Mouse (Mus musculus) fat pad, adult 2 months (tissue): ENCODE results near the gene Grk3.

Experiments
- DNase-seq: peaks from one replicate; pipeline ENCODE4 v3.0.0-alpha.2; 2011; ENCODE audit warnings: low read depth, low spot score; ENCODE audit errors: extremely low read depth

Gene Grk3

GRCm38 (mm10) chr5:112941001-112941400 is 74.6 kb downstream of the Grk3 start:
- no peak for DNase-seq

DNA sequence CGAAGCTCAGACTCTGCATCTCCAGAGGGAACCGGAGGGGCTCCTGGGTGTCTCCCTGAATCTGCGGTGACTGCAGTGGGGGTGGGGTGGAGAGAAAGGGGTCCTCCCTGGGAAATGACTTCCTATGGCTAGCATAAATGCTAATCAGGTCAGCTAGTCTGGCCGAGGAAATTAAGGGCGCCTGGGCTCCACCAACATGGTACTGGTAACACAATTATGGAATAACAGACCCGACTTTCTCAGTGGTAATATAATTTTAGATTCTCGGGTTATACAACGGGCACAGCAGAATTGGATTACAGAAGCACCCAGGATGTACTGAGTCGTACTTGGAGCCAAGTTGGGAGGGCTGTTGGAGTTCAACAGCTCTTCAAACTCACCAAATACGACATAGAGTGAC is 79.0 kb downstream of the Grk3 start:
- DNase-seq: no peak

DNA sequence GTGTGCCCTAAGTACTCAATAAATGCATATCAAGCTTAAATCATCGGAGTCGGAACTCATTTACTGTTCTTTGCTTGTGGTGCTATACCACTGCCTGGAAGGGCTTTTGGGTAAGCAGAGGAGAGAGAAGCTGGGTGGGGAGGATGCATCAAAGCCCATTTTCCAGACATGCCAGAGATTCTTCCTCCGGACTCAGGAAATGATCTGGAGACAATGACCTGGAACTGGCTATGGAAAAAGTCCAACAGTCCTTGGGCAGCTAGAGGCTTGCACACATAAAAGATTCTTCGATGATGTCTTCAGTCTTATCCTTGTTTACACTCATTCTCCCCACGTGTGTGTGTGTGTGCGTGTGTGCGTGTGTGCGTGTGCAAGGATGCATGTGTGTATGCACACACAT is 80.2 kb downstream of the Grk3 start:
- no peak for DNase-seq

GRCm38 (mm10) chr5:112932878-112933567 is 82.6 kb downstream of the Grk3 start:
- DNase-seq: no peak

GRCm38 (mm10) chr5:112931901-112932300 is 83.7 kb downstream of the Grk3 start:
- DNase-seq: no peak

- DNase-seq: no peak
Observed at GRCm38 (mm10) chr5:112928201-112928881, 87.2 kb downstream of the Grk3 start.

GRCm38 (mm10) chr5:112925422-112925821 is 90.2 kb downstream of the Grk3 start:
- DNase-seq: no peak

GRCm38 (mm10) chr5:112924806-112925205 is 90.8 kb downstream of the Grk3 start:
- DNase-seq: no peak

DNA sequence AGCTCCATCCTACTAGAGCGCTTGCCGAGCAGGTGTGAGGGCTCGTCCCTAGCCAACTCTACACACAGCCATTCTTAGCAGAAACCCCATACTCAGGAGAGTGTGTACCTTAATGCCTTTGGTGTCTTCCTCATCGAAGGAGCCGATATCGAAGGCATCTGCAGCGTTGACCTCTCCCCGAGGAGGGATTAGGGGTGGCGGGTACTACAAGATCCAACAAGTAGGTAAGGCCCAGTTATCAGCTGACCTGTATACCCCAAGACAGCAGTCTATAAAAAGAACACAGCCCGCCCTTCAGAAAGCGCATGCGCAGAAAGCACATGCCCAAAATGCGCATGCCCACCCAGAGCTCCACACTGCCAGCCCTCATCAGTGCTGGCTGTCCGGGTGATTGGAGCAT is 91.8 kb downstream of the Grk3 start:
- no peak for DNase-seq

GRCm38 (mm10) chr5:112921914-112922313 is 93.7 kb downstream of the Grk3 start:
- no peak for DNase-seq

GRCm38 (mm10) chr5:112910381-112910780 is 105.2 kb downstream of the Grk3 start:
- no peak for DNase-seq

GRCm38 (mm10) chr5:112908169-112908614 is 107.4 kb downstream of the Grk3 start:
- no peak for DNase-seq

DNA sequence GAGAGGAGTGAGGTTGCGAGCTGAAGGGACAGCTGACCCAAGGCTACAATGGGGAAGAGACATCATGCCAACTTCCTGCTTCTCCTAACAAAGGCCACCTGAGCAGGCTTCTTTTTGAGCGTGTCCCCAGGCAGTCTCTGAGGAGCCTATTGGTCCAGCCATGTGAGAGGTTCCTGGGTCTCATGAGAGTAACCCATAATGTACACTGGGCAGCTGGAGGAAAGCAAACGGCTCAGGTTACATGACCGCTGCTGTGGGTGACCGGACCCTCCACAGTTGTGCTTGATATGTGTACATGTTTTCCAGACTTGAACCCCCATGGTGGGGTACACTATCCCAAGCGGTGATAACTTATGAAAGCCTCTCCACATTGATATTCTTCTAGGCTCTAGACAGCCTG is 108.1 kb downstream of the Grk3 start:
- no peak for DNase-seq

DNA sequence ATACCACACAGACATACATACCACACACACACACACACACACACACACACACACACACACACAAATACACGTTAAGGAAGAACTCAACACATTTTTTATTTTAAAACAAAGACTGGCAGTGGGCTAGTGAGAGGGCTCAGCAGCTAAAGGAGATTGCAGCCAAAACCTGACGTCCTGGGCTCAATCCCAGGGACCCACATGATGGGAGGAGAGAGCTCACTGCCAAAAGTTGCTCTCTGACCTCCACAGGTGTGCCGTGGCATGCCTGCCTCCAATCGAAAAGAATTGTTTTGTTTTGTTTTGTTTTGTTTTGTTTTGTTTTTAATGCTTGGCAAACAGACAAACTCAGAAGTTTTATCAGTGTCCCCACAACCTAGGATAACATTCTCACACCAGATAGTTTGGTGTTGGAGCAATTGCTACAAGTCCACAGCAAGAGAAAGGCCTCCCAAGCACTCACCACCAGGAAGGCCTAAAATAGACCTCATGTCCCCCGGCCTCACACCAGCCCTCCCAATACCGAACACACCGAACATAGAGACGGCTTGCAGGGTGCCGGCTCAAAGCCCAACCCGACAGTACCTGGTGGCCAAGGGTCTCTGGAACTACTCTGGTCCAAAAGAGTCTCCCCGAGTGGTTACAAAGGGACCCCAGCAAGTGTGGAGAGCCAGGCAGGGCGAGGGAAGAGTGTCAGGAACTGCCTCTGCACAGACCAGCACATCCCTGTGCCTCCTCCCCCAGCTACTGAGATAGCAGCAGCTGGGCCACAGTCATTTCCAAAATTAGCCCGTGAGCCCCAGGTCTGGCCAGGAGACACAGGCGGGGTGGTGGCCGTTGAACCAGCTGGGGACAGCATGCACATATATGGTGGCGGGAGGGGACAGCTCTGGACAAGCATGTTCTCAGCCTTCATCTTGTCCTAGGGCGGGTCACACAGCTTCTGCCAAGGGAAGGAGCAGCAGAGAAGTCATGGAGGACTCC is 119.6 kb downstream of the Grk3 start, which contains the start of gene Myo18b:
Myo18b (minus strand) TSS at position 689 of the 981 bp plus-strand sequence.
- DNase-seq: no peak

- DNase-seq: no peak
Observed at GRCm38 (mm10) chr5:112893462-112894060, 122.0 kb downstream of the Grk3 start.

DNA sequence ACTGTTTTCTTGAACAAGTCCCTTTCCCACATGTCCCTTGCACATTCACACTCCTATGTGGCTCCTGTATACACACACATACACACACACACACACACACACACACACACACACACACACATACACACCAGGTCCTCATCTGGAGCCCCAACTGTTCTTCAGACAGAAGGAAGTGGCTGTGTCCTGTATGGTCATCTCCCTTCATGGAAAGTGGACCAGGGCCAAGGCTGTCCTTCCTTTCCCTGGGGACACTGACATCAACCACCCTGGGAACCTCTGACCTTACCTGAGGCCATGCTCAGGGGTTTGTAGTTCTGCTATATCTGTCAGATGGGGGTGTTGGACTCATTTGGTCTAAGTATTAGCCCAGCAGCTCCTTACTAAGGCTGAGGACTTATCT is 123.2 kb downstream of the Grk3 start:
- no peak for DNase-seq

- DNase-seq: no peak
Observed at GRCm38 (mm10) chr5:112888651-112889050, 126.9 kb downstream of the Grk3 start.

- DNase-seq: no peak
Observed at GRCm38 (mm10) chr5:112886687-112887491, 128.7 kb downstream of the Grk3 start.

GRCm38 (mm10) chr5:112877391-112878115 is 138.0 kb downstream of the Grk3 start:
- no peak for DNase-seq
